Mouse (Mus musculus): ENCODE results near the gene Filip1l. TPM values are rescaled to one million over a fixed set of nuclear protein-coding genes. Genes with fewer than 3 reads are reported as not detected.

Filip1l gene
- polyA plus RNA-seq, 1 experiment from 2014 or later, result 3.0 TPM

- H3K9ac ChIP-seq (replicated peaks; ENCODE audit: low read length), result no peak overlapping the region
- no peak overlapping the region for H3K4me2 ChIP-seq (ENCODE audit: low read length)
- no peaks in the 10 kb centered on the region for H3K9me3 ChIP-seq (ENCODE audit: control insufficient read depth, low read length)
- no peaks in the 10 kb centered on the region for H3K27me3 ChIP-seq (ENCODE audit: control insufficient read depth, insufficient read depth, low read length)
- H3K4me1 ChIP-seq (ENCODE audit: control insufficient read depth, insufficient read depth, low read length), result no peaks in the 10 kb centered on the region
- H3K4me3 ChIP-seq (replicated peaks; ENCODE audit: low read depth, low read length), result no peak overlapping the region
- H3K27ac ChIP-seq (replicated peaks; ENCODE audit: low read depth, low read length), result no peak overlapping the region
- DNase-seq (no peak), ATAC-seq (ENCODE audit: low FRiP score, low TSS enrichment) (no peak)
- WGBS, result 85% methylated on average over 3 of the region's 3 CpGs
- no peaks in the 10 kb centered on the region for H3K36me3 ChIP-seq (ENCODE audit: control insufficient read depth, insufficient read depth, low read length)
These were observed 232.3 kb downstream of the Filip1l start for GRCm38 (mm10) chr16:57585201-57585600.

GRCm38 (mm10) chr16:57593422-57594157, 240.7 kb downstream of the Filip1l start:
- no peaks in the 10 kb centered on the region for H3K27me3 ChIP-seq (ENCODE audit: control insufficient read depth, insufficient read depth, low read length)
- DNase-seq, result peak; percentile 89
- H3K4me2 ChIP-seq (ENCODE audit: low read length), result no peak overlapping the region
- no peak overlapping the region for H3K9ac ChIP-seq (replicated peaks; ENCODE audit: low read length)
- H3K9me3 ChIP-seq (ENCODE audit: control insufficient read depth, low read length), result no peaks in the 10 kb centered on the region
- H3K4me1 ChIP-seq (ENCODE audit: control insufficient read depth, insufficient read depth, low read length), result no peaks in the 10 kb centered on the region
- H3K36me3 ChIP-seq (ENCODE audit: control insufficient read depth, insufficient read depth, low read length), result no peaks in the 10 kb centered on the region
- H3K4me3 ChIP-seq (replicated peaks; ENCODE audit: low read depth, low read length), result no peak overlapping the region
- peak; percentile 46; the same call in 1 of the 2 replicates for ATAC-seq (ENCODE audit: low FRiP score, low TSS enrichment)
- no peak overlapping the region for H3K27ac ChIP-seq (replicated peaks; ENCODE audit: low read depth, low read length)
- 44% methylated on average over 7 of the region's 7 CpGs for WGBS

- no peak overlapping the region for H3K27ac ChIP-seq (replicated peaks; ENCODE audit: low read depth, low read length)
- H3K9ac ChIP-seq (replicated peaks; ENCODE audit: low read length), result no peak overlapping the region
- WGBS, result 94% methylated on average over 4 of the region's 4 CpGs
- no peaks in the 10 kb centered on the region for H3K4me1 ChIP-seq (ENCODE audit: control insufficient read depth, insufficient read depth, low read length)
- DNase-seq, result no peak
- no peak for ATAC-seq (ENCODE audit: low FRiP score, low TSS enrichment)
- no peaks in the 10 kb centered on the region for H3K36me3 ChIP-seq (ENCODE audit: control insufficient read depth, insufficient read depth, low read length)
- H3K4me2 ChIP-seq (ENCODE audit: low read length), result no peak overlapping the region
- H3K9me3 ChIP-seq (ENCODE audit: control insufficient read depth, low read length), result no peaks in the 10 kb centered on the region
- no peaks in the 10 kb centered on the region for H3K27me3 ChIP-seq (ENCODE audit: control insufficient read depth, insufficient read depth, low read length)
- no peak overlapping the region for H3K4me3 ChIP-seq (replicated peaks; ENCODE audit: low read depth, low read length)
These were observed 244.5 kb downstream of the Filip1l start for GRCm38 (mm10) chr16:57597295-57597957.

- Histone ChIP-seq H3K36me3 (ENCODE audit: control insufficient read depth, insufficient read depth, low read length) (no peaks in the 10 kb centered on the region), H3K4me3 (replicated peaks; ENCODE audit: low read depth, low read length) (no peak overlapping the region), H3K27ac (replicated peaks; ENCODE audit: low read depth, low read length) (no peak overlapping the region), H3K4me2 (ENCODE audit: low read length) (no peak overlapping the region), H3K27me3 (ENCODE audit: control insufficient read depth, insufficient read depth, low read length) (no peaks in the 10 kb centered on the region), H3K9ac (replicated peaks; ENCODE audit: low read length) (no peak overlapping the region), H3K4me1 (ENCODE audit: control insufficient read depth, insufficient read depth, low read length) (no peaks in the 10 kb centered on the region), H3K9me3 (ENCODE audit: control insufficient read depth, low read length) (no peaks in the 10 kb centered on the region)
- DNase-seq (no peak), ATAC-seq (ENCODE audit: low FRiP score, low TSS enrichment) (no peak)
These were observed 248.1 kb downstream of the Filip1l start for GRCm38 (mm10) chr16:57601031-57601430.

GRCm38 (mm10) chr16:57606444-57607227, 253.7 kb downstream of the Filip1l start, which contains the start of gene Cmss1:
Gene Cmss1, minus strand, starts transcription at chr16:57606864.
- DNase-seq, result peak; percentile 95
- peak within 1 kb of the TSS; percentile 75 for H3K4me3 ChIP-seq (replicated peaks; ENCODE audit: low read depth, low read length)
- ATAC-seq (ENCODE audit: low FRiP score, low TSS enrichment), result peak; percentile 95
- H3K9ac ChIP-seq (replicated peaks; ENCODE audit: low read length), result peak within 1 kb of the TSS; percentile 36
- WGBS, result under 1% methylated on average over 64 of the region's 64 CpGs
- H3K27me3 ChIP-seq (ENCODE audit: control insufficient read depth, insufficient read depth, low read length), result no peaks in the 10 kb centered on the region
- H3K4me1 ChIP-seq (ENCODE audit: control insufficient read depth, insufficient read depth, low read length), result peaks cover 4% of the 10 kb centered on the region
- peak within 1 kb of the TSS; percentile 15; the same call in 1 of the 2 replicates for H3K27ac ChIP-seq (replicated peaks; ENCODE audit: low read depth, low read length)
- H3K36me3 ChIP-seq (ENCODE audit: control insufficient read depth, insufficient read depth, low read length), result no peaks in the 10 kb centered on the region
- no peaks in the 10 kb centered on the region for H3K9me3 ChIP-seq (ENCODE audit: control insufficient read depth, low read length)
- peak within 1 kb of the TSS; percentile 82 for H3K4me2 ChIP-seq (ENCODE audit: low read length)

GRCm38 (mm10) chr16:57611768-57612167, 258.9 kb downstream of the Filip1l start:
- H3K36me3 ChIP-seq (ENCODE audit: control insufficient read depth, insufficient read depth, low read length), result no peaks in the 10 kb centered on the region
- WGBS, result 4% methylated on average over 1 of the region's 1 CpGs
- DNase-seq (peak; percentile 77), ATAC-seq (ENCODE audit: low FRiP score, low TSS enrichment) (no peak)
- H3K4me3 ChIP-seq (replicated peaks; ENCODE audit: low read depth, low read length), result no peak overlapping the region
- no peak overlapping the region for H3K4me2 ChIP-seq (ENCODE audit: low read length)
- no peak overlapping the region for H3K27ac ChIP-seq (replicated peaks; ENCODE audit: low read depth, low read length)
- peaks cover 4% of the 10 kb centered on the region for H3K4me1 ChIP-seq (ENCODE audit: control insufficient read depth, insufficient read depth, low read length)
- H3K27me3 ChIP-seq (ENCODE audit: control insufficient read depth, insufficient read depth, low read length), result no peaks in the 10 kb centered on the region
- H3K9me3 ChIP-seq (ENCODE audit: control insufficient read depth, low read length), result no peaks in the 10 kb centered on the region
- no peak overlapping the region for H3K9ac ChIP-seq (replicated peaks; ENCODE audit: low read length)

Other genes with a start within 250 kb of the Filip1l start
- gene Tomm70a, start 231.4 kb upstream of the Filip1l start, polyA plus RNA-seq (2014; fragmentation: Nextera tagmentation; extraction: Ambion mirVana), result 71.4 and 86.6 TPM in 2 replicates
- 45.3 and 49.0 TPM in 2 replicates for gene Nit2, start 185.8 kb upstream of the Filip1l start, polyA plus RNA-seq (2014; fragmentation: Nextera tagmentation; extraction: Ambion mirVana)
- 47.4 and 52.4 TPM in 2 replicates for gene Tbc1d23, start 121.6 kb upstream of the Filip1l start, polyA plus RNA-seq (2014; fragmentation: Nextera tagmentation; extraction: Ambion mirVana)
- gene Tmem30c, start 60.2 kb upstream of the Filip1l start, polyA plus RNA-seq (2014; fragmentation: Nextera tagmentation; extraction: Ambion mirVana), result 0.18 and 0.35 TPM in 2 replicates